Mouse (Mus musculus): ENCODE data around the gene Map4k1. TPM values are rescaled to one million over a fixed set of nuclear protein-coding genes. Genes with fewer than 3 reads are reported as not detected.

Gene Map4k1
- polyA plus RNA-seq, 1 experiment from 2014 or later = 6.4 TPM

GRCm38 (mm10) chr7:28941542-28941941, 40.3 kb upstream of the Map4k1 start:
- H3K4me1 ChIP-seq (ENCODE audit: control insufficient read depth, insufficient read depth, low read length) = peaks cover 11% of the 10 kb centered on the region

DNA sequence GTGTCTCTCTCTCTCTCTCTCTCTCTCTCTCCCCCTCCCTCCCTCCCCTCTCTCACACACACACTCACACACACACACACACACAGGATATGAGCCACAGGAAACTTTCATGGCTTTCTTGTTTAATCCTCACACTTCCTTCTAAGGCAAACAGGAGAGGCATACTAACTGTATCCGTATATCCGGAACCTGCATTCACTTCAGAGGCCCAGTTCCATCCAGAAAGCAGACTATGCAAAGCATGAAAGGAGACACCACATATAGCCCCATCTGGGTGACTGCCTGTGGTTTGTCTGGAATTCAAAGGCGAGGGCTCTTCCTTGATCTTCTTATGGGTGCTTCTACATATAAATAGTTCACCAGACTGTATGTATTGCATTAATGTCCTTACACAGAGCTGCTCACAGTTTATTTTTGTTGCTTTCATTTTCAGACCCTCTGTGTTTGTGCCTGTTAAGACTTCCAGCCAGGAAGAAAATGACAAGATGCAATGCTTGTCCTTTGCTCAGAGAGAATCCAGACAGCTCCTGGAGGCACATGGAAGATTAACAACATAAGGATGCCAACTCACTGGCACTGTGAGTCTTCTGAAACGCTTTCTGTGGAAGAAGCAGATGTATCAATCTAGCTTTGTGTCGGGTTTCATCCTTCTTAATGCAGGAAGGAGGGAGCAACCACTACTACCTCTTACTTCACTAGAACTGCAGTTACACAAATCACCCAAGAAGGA, 38.2 kb upstream of the Map4k1 start:
- no peak overlapping the region for H3K4me2 ChIP-seq (ENCODE audit: low read depth, low read length)
- no peaks in the 10 kb centered on the region for H3K36me3 ChIP-seq (replicated peaks; ENCODE audit: control insufficient read depth, insufficient read depth, low read depth, low read length)
- no peak overlapping the region for H3K9ac ChIP-seq (replicated peaks; ENCODE audit: low read length)
- peaks cover 13% of the 10 kb centered on the region for H3K4me1 ChIP-seq (ENCODE audit: control insufficient read depth, insufficient read depth, low read length)
- WGBS = 59% methylated on average over 5 of the region's 5 CpGs
- no peak for ATAC-seq (replicated peaks; ENCODE audit: insufficient number of reproducible peaks, low FRiP score, low TSS enrichment, low read depth)
- H3K27me3 ChIP-seq (ENCODE audit: control insufficient read depth, insufficient read depth, low read length) = no peaks in the 10 kb centered on the region
- peak overlapping the region; percentile 39; the same call in 1 of the 2 replicates for H3K27ac ChIP-seq (replicated peaks; ENCODE audit: low read depth, low read length)
- DNase-seq (ENCODE audit: low spot score) = no peak
- H3K4me3 ChIP-seq (ENCODE audit: low read depth, low read length) = no peak overlapping the region
- H3K9me3 ChIP-seq (replicated peaks; ENCODE audit: control insufficient read depth, low read length) = no peaks in the 10 kb centered on the region

More at GRCm38 (mm10) chr7:28941542-28941941, 40.3 kb upstream of the Map4k1 start:
- H3K36me3 ChIP-seq (replicated peaks; ENCODE audit: control insufficient read depth, insufficient read depth, low read depth, low read length) = no peaks in the 10 kb centered on the region; the same call in 1 of the 2 replicates
- WGBS = 72% methylated on average over 4 of the region's 4 CpGs
- no peaks in the 10 kb centered on the region for H3K9me3 ChIP-seq (replicated peaks; ENCODE audit: control insufficient read depth, low read length)
- H3K27me3 ChIP-seq (ENCODE audit: control insufficient read depth, insufficient read depth, low read length) = no peaks in the 10 kb centered on the region
- ATAC-seq (replicated peaks; ENCODE audit: insufficient number of reproducible peaks, low FRiP score, low TSS enrichment, low read depth) = no peak
- peak overlapping the region; percentile 7 for H3K27ac ChIP-seq (replicated peaks; ENCODE audit: low read depth, low read length)
- no peak overlapping the region for H3K9ac ChIP-seq (replicated peaks; ENCODE audit: low read length)
- H3K4me2 ChIP-seq (ENCODE audit: low read depth, low read length) = no peak overlapping the region
- H3K4me3 ChIP-seq (ENCODE audit: low read depth, low read length) = no peak overlapping the region
- no peak for DNase-seq (ENCODE audit: low spot score)

DNA sequence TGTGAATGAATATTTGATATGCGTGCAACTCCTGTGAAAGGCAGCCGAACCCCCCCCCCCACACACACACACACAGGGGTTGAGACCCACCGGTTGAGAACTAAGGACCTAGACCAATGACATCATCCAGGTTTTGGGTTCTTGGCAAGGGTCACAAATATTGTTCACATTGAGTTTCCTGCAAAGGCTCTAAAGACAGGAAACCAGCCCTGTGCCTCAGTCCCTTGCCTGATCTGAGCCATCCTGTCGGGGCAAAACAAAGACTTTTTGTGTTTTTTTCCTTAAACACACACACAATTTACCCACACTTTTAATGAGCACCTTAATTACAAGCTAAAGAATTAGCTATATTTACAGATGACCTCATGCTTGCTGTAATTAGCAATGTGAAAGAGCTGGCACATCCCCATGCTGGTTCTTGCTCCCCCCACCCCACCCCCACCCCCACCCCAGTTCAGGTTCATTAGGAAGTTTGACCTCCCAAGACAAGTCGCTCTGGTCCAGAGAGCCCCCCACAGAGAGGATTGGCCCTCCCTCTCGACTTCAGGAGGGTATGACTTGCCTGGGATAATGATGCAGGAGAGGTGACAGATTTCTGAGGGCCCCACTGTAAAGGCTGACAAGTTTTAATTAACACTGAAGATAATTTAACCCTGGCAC, 37.0 kb upstream of the Map4k1 start:
- WGBS = 27% methylated on average over 6 of the region's 6 CpGs
- ATAC-seq (replicated peaks; ENCODE audit: insufficient number of reproducible peaks, low FRiP score, low TSS enrichment, low read depth) (peak; percentile 5; the same call in 1 of the 2 replicates), DNase-seq (ENCODE audit: low spot score) (no peak)
- Histone ChIP-seq H3K4me3 (ENCODE audit: low read depth, low read length) (no peak overlapping the region), H3K4me1 (ENCODE audit: control insufficient read depth, insufficient read depth, low read length) (peaks cover 18% of the 10 kb centered on the region), H3K9me3 (replicated peaks; ENCODE audit: control insufficient read depth, low read length) (no peaks in the 10 kb centered on the region), H3K27me3 (ENCODE audit: control insufficient read depth, insufficient read depth, low read length) (no peaks in the 10 kb centered on the region), H3K4me2 (ENCODE audit: low read depth, low read length) (no peak overlapping the region; the same call in 1 of the 2 replicates), H3K27ac (replicated peaks; ENCODE audit: low read depth, low read length) (peak overlapping the region; percentile 66), H3K9ac (replicated peaks; ENCODE audit: low read length) (0 out of 2 replicates have a peak overlapping the region, but pooled peaks have one; percentile 19), H3K36me3 (replicated peaks; ENCODE audit: control insufficient read depth, insufficient read depth, low read depth, low read length) (no peaks in the 10 kb centered on the region)

GRCm38 (mm10) chr7:28945416-28946270, 36.2 kb upstream of the Map4k1 start:
- peak; percentile 68 for DNase-seq (ENCODE audit: low spot score)
- Histone ChIP-seq H3K36me3 (replicated peaks; ENCODE audit: control insufficient read depth, insufficient read depth, low read depth, low read length) (no peaks in the 10 kb centered on the region), H3K27me3 (ENCODE audit: control insufficient read depth, insufficient read depth, low read length) (no peaks in the 10 kb centered on the region)

DNA sequence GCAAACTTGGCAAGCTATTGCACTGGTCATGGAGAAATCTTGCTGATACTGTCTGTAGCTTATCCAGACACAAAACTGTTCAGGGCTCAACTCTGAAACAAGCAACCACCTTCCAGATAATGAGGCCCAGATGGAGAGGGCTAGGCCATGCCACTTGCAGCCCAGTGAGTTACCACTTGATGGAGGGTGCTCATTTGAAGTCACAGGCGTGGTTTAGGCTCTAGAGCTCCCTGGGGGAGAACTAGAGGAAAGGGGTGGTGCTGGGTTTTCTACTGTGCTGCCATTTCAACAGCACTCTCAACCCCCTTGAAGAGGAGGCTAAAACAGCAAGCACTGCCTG, 35.6 kb upstream of the Map4k1 start:
- no peak for ATAC-seq (replicated peaks; ENCODE audit: insufficient number of reproducible peaks, low FRiP score, low TSS enrichment, low read depth)
- Histone ChIP-seq H3K4me2 (ENCODE audit: low read depth, low read length) (no peak overlapping the region), H3K36me3 (replicated peaks; ENCODE audit: control insufficient read depth, insufficient read depth, low read depth, low read length) (no peaks in the 10 kb centered on the region), H3K9me3 (replicated peaks; ENCODE audit: control insufficient read depth, low read length) (no peaks in the 10 kb centered on the region), H3K9ac (replicated peaks; ENCODE audit: low read length) (0 out of 2 replicates have a peak overlapping the region, but pooled peaks have one; percentile 23), H3K27me3 (ENCODE audit: control insufficient read depth, insufficient read depth, low read length) (no peaks in the 10 kb centered on the region), H3K4me1 (ENCODE audit: control insufficient read depth, insufficient read depth, low read length) (peaks cover 18% of the 10 kb centered on the region), H3K4me3 (ENCODE audit: low read depth, low read length) (no peak overlapping the region), H3K27ac (replicated peaks; ENCODE audit: low read depth, low read length) (peak overlapping the region; percentile 66)
- DNase-seq (ENCODE audit: low spot score) = peak; percentile 76
- 5% methylated on average over 1 of the region's 1 CpGs for WGBS

More at GRCm38 (mm10) chr7:28945416-28946270, 36.2 kb upstream of the Map4k1 start:
- H3K27ac ChIP-seq (replicated peaks; ENCODE audit: low read depth, low read length) = peak overlapping the region; percentile 66
- H3K9me3 ChIP-seq (replicated peaks; ENCODE audit: control insufficient read depth, low read length) = no peaks in the 10 kb centered on the region
- peak overlapping the region; percentile 14 for H3K4me2 ChIP-seq (ENCODE audit: low read depth, low read length)
- H3K4me3 ChIP-seq (ENCODE audit: low read depth, low read length) = no peak overlapping the region
- peaks cover 18% of the 10 kb centered on the region for H3K4me1 ChIP-seq (ENCODE audit: control insufficient read depth, insufficient read depth, low read length)
- WGBS = 13% methylated on average over 10 of the region's 10 CpGs
- peak; percentile 67 for ATAC-seq (replicated peaks; ENCODE audit: insufficient number of reproducible peaks, low FRiP score, low TSS enrichment, low read depth)
- 0 out of 2 replicates have a peak overlapping the region, but pooled peaks have one; percentile 23 for H3K9ac ChIP-seq (replicated peaks; ENCODE audit: low read length)

DNA sequence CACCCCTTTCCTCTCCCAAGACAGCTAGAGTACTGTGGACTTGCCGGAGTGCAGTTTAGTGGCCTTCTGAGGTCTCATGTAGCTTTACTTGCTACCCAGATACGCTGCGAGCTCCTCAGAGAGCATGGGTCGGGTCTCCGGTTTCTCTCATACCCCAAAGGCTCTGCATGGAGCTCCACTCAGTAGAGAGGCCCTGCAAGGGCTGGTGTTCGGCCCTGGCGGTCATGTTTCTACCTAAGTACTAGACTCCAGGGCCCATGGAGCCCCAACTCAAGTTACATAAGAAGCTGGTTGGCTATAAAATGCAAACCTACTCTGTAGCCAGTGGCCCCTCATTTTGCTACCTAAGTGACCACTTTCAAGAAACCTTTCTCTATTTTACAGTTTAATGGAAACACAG, 33.1 kb upstream of the Map4k1 start:
- H3K36me3 ChIP-seq (replicated peaks; ENCODE audit: control insufficient read depth, insufficient read depth, low read depth, low read length) = no peaks in the 10 kb centered on the region
- no peak overlapping the region for H3K4me3 ChIP-seq (ENCODE audit: low read depth, low read length)
- H3K9ac ChIP-seq (replicated peaks; ENCODE audit: low read length) = no peak overlapping the region
- H3K27me3 ChIP-seq (ENCODE audit: control insufficient read depth, insufficient read depth, low read length) = no peaks in the 10 kb centered on the region
- H3K9me3 ChIP-seq (replicated peaks; ENCODE audit: control insufficient read depth, low read length) = no peaks in the 10 kb centered on the region
- H3K4me2 ChIP-seq (ENCODE audit: low read depth, low read length) = no peak overlapping the region
- WGBS = 69% methylated on average over 7 of the region's 7 CpGs
- DNase-seq (ENCODE audit: low spot score) = peak; percentile 37
- H3K4me1 ChIP-seq (ENCODE audit: control insufficient read depth, insufficient read depth, low read length) = peaks cover 28% of the 10 kb centered on the region
- no peak overlapping the region; the same call in 1 of the 2 replicates for H3K27ac ChIP-seq (replicated peaks; ENCODE audit: low read depth, low read length)
- ATAC-seq (replicated peaks; ENCODE audit: insufficient number of reproducible peaks, low FRiP score, low TSS enrichment, low read depth) = no peak

GRCm38 (mm10) chr7:28949298-28949697, 32.6 kb upstream of the Map4k1 start:
- WGBS = 86% methylated on average over 2 of the region's 2 CpGs
- H3K4me2 ChIP-seq (ENCODE audit: low read depth, low read length) = no peak overlapping the region
- ATAC-seq (replicated peaks; ENCODE audit: insufficient number of reproducible peaks, low FRiP score, low TSS enrichment, low read depth) = no peak
- H3K9me3 ChIP-seq (replicated peaks; ENCODE audit: control insufficient read depth, low read length) = no peaks in the 10 kb centered on the region
- DNase-seq (ENCODE audit: low spot score) = no peak
- H3K4me1 ChIP-seq (ENCODE audit: control insufficient read depth, insufficient read depth, low read length) = peaks cover 30% of the 10 kb centered on the region
- no peaks in the 10 kb centered on the region for H3K36me3 ChIP-seq (replicated peaks; ENCODE audit: control insufficient read depth, insufficient read depth, low read depth, low read length)
- H3K27ac ChIP-seq (replicated peaks; ENCODE audit: low read depth, low read length) = no peak overlapping the region
- no peaks in the 10 kb centered on the region for H3K27me3 ChIP-seq (ENCODE audit: control insufficient read depth, insufficient read depth, low read length)
- no peak overlapping the region for H3K9ac ChIP-seq (replicated peaks; ENCODE audit: low read length)
- H3K4me3 ChIP-seq (ENCODE audit: low read depth, low read length) = no peak overlapping the region

Data from embryonic facial prominence, embryonic 11.5 days (tissue).